Mouse (Mus musculus): Measurements from ENCODE around the gene Cldn10. TPM values are rescaled to one million over a fixed set of nuclear protein-coding genes. Genes with fewer than 3 reads are reported as not detected.

Gene Cldn10
- total and polyA plus RNA-seq, 3 experiments: 0.09 to 0.72 TPM; not detected in 1

DNA sequence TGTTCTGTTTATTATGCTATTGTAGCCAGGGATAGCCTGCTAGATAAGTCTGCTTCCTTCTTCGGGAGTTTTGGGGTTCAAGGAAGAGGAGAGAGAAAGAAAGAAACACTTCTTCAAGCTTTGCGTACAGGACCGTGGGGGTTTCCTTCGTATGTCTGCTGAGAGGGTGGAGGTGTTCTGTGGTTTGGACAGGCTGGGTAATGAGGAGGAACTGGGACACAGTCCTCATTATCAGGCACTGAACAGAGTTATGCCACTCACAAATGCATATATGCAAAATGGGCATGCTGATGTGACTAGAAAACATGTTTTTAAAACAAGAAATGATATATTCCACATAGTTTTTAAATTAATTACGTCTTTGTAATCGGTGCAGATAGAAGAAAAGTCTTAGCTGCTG is 68.9 kb downstream of the Cldn10 start:
- Histone ChIP-seq H3K4me3 (no peak overlapping the region), H3K4me1 (ENCODE audit: control insufficient read depth, insufficient read depth, low read length) (peaks cover 2% of the 10 kb centered on the region), H3K79me2 (replicated peaks; ENCODE audit: control insufficient read depth, insufficient read depth, low read length) (no peaks in the 10 kb centered on the region), H3K36me3 (ENCODE audit: control insufficient read depth, insufficient read depth, low read length) (no peaks in the 10 kb centered on the region), H3K27me3 (ENCODE audit: control insufficient read depth, insufficient read depth, low read length) (peaks cover 6% of the 10 kb centered on the region; the same call in 1 of the 2 replicates), H3K9ac (ENCODE audit: low read depth, low read length) (no peak overlapping the region), H3K27ac (no peak overlapping the region)
- DNase-seq: no peak
- WGBS: 74% methylated on average over 6 of the region's 6 CpGs
- intact Hi-C loops (cut with DNase I): no loop called here
- TF ChIP-seq CTCF (IDR thresholded peaks at IDR 0.05): no peak
- TF ChIP-seq EP300 (IDR thresholded peaks at IDR 0.05; ENCODE audit: insufficient read depth, low read depth, low read length): no peak
- no peak for TF ChIP-seq POLR2A (IDR thresholded peaks at IDR 0.05; ENCODE audit: insufficient read depth, low read depth, low read length)

DNA sequence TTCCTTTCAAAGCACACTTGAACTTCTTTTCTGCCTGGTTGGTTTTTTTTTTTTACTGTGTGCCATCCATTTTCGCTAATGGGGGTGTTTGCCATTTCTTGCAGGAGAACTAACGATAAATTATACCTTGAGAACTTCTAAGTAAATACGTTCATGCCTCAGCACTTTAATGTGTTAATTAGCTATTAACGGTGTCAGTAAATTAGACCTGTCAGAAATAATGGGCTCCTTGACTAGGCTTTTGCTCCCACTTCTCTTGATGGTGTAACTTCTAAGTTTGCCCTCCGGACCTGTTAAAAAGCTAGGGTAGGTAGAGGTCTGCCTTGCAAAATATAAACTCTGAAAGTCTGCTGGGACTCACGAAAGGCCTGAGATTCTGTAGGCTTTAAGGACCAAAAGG is 70.6 kb downstream of the Cldn10 start:
- no peaks in the 10 kb centered on the region for H3K36me3 ChIP-seq (ENCODE audit: control insufficient read depth, insufficient read depth, low read length)
- H3K27ac ChIP-seq: no peak overlapping the region
- TF ChIP-seq POLR2A (IDR thresholded peaks at IDR 0.05; ENCODE audit: insufficient read depth, low read depth, low read length) (no peak), CTCF (IDR thresholded peaks at IDR 0.05) (no peak), EP300 (IDR thresholded peaks at IDR 0.05; ENCODE audit: insufficient read depth, low read depth, low read length) (no peak)
- no peak overlapping the region for H3K9ac ChIP-seq (ENCODE audit: low read depth, low read length)
- H3K4me3 ChIP-seq: no peak overlapping the region
- peaks cover 6% of the 10 kb centered on the region; the same call in 1 of the 2 replicates for H3K27me3 ChIP-seq (ENCODE audit: control insufficient read depth, insufficient read depth, low read length)
- WGBS: 77% methylated on average over 6 of the region's 6 CpGs
- H3K79me2 ChIP-seq (replicated peaks; ENCODE audit: control insufficient read depth, insufficient read depth, low read length): no peaks in the 10 kb centered on the region
- peaks cover 2% of the 10 kb centered on the region for H3K4me1 ChIP-seq (ENCODE audit: control insufficient read depth, insufficient read depth, low read length)
- intact Hi-C loops (cut with DNase I): no loop called here
- no peak for DNase-seq

DNA sequence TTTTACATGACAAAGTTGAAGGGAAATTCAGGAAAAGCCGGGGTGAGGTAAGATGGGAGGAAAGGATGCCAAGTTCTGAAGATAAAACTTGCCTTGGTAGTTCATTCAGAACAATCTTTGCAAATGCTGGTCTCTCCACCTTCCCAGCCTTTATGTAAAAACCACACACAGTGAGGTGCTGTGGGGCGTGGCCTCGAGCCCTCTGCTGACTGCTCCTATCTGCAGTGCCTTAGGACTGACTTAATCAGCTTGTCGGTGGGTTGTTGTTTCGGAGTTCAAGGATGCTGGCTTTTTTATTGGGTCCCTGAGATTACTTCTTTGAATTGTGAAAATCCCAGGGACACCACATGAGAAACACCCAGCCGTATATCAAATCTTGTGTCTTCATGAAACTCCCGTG is 74.5 kb downstream of the Cldn10 start:
- H3K9ac ChIP-seq (ENCODE audit: low read depth, low read length): no peak overlapping the region
- TF ChIP-seq CTCF (IDR thresholded peaks at IDR 0.05): no peak
- H3K79me2 ChIP-seq (replicated peaks; ENCODE audit: control insufficient read depth, insufficient read depth, low read length): no peaks in the 10 kb centered on the region
- no peaks in the 10 kb centered on the region; the same call in 1 of the 2 replicates for H3K27me3 ChIP-seq (ENCODE audit: control insufficient read depth, insufficient read depth, low read length)
- intact Hi-C loops (cut with DNase I): no loop called here
- H3K4me3 ChIP-seq: no peak overlapping the region
- no peaks in the 10 kb centered on the region for H3K36me3 ChIP-seq (ENCODE audit: control insufficient read depth, insufficient read depth, low read length)
- no peak for DNase-seq
- no peak overlapping the region for H3K27ac ChIP-seq
- H3K4me1 ChIP-seq (ENCODE audit: control insufficient read depth, insufficient read depth, low read length): no peaks in the 10 kb centered on the region
- 45% methylated on average over 7 of the region's 7 CpGs for WGBS

DNA sequence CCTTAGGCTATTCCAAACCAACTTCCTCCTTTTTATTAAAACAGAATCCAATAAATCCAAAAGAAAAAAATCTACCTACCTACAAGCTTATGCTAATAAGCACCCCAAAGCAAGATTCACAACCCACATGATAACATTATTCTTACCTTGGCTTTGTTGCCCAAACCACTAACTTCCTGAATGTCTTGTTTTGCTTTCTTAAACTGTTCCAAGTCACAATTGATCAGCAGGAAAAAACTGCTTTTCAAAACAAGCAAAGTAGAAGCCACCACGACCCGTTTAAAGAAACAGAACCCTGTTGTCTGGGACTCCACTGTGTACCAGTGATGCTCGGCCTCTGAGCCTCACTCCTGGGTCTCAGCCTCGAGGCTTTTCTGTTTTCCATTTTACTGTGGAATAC is 77.2 kb downstream of the Cldn10 start:
- no peak overlapping the region for H3K27ac ChIP-seq
- TF ChIP-seq CTCF (IDR thresholded peaks at IDR 0.05): no peak
- TF ChIP-seq POLR2A (IDR thresholded peaks at IDR 0.05; ENCODE audit: insufficient read depth, low read depth, low read length): no peak
- no peak for TF ChIP-seq EP300 (IDR thresholded peaks at IDR 0.05; ENCODE audit: insufficient read depth, low read depth, low read length)
- no peak overlapping the region for H3K9ac ChIP-seq (ENCODE audit: low read depth, low read length)
- WGBS: 49% methylated on average over 4 of the region's 4 CpGs
- no peak for DNase-seq
- H3K4me1 ChIP-seq (ENCODE audit: control insufficient read depth, insufficient read depth, low read length): no peaks in the 10 kb centered on the region
- intact Hi-C loops (cut with DNase I): no loop called here
- no peaks in the 10 kb centered on the region for H3K27me3 ChIP-seq (ENCODE audit: control insufficient read depth, insufficient read depth, low read length)
- H3K4me3 ChIP-seq: no peak overlapping the region
- H3K36me3 ChIP-seq (ENCODE audit: control insufficient read depth, insufficient read depth, low read length): no peaks in the 10 kb centered on the region
- H3K79me2 ChIP-seq (replicated peaks; ENCODE audit: control insufficient read depth, insufficient read depth, low read length): no peaks in the 10 kb centered on the region

DNA sequence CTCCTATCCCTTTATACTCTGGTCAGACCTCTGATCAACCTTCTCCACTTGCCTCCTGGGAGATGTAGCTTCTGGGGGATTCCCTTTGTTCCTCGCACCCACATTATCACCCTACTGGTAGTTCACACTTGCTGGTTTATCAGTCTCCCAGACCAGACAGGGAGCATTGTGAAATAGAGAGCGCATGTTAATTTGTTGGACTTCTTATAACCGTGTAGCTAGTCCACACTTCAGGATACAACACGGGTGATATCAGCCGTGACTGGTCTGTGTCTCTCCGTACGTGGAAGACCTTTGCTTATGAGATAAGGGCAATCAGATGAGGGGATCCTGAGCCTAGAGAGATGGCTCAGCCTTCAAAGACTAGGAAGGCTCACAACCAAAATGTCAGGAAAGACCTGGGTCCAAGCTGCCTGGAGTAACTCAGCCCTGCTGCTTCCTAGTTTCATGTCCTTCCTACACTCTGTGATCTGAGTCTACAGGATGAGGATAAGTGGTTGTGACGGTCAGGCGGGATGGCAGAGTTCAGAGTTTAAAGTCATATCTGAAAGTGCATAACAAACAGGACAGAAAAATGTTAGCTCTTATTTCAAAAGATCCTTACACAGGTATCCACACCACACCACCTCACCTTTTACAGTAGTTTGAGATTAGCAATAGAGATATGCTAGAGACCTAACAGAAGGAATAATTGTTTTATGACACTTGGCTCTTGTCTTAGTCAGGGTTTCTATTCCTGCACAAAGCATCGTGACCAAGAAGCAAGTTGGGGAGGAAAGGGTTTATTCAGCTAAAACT is 78.5 kb downstream of the Cldn10 start:
- Histone ChIP-seq H3K9ac (ENCODE audit: low read depth, low read length) (no peak overlapping the region), H3K4me1 (ENCODE audit: control insufficient read depth, insufficient read depth, low read length) (no peaks in the 10 kb centered on the region), H3K36me3 (ENCODE audit: control insufficient read depth, insufficient read depth, low read length) (no peaks in the 10 kb centered on the region), H3K4me3 (no peak overlapping the region), H3K27ac (no peak overlapping the region), H3K79me2 (replicated peaks; ENCODE audit: control insufficient read depth, insufficient read depth, low read length) (no peaks in the 10 kb centered on the region), H3K27me3 (ENCODE audit: control insufficient read depth, insufficient read depth, low read length) (no peaks in the 10 kb centered on the region)
- TF ChIP-seq EP300 (IDR thresholded peaks at IDR 0.05; ENCODE audit: insufficient read depth, low read depth, low read length): no peak
- TF ChIP-seq CTCF (IDR thresholded peaks at IDR 0.05): no peak
- TF ChIP-seq POLR2A (IDR thresholded peaks at IDR 0.05; ENCODE audit: insufficient read depth, low read depth, low read length): no peak
- WGBS: 59% methylated on average over 10 of the region's 10 CpGs
- no peak for DNase-seq
- intact Hi-C loops (cut with DNase I): no loop called here

DNA sequence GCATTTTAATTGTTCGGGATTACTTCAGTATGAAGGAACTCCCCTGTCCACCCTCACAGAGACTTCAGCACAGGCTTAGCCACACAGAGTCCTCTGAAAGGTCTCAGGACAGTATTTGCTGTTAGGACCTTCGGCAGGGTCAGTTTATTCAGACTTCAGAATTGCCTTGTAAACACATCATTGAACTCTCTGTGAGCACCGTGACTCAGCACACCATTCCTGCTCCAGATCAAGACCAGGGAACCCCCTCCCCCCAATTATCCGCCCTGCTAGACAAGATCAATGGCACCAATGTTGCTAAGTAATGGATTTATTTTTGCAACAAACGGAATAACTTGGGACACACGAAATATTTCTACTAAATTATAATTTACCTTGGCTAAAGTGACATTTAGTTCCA is 79.7 kb downstream of the Cldn10 start:
- H3K79me2 ChIP-seq (replicated peaks; ENCODE audit: control insufficient read depth, insufficient read depth, low read length): no peaks in the 10 kb centered on the region
- no peak overlapping the region for H3K27ac ChIP-seq
- H3K27me3 ChIP-seq (ENCODE audit: control insufficient read depth, insufficient read depth, low read length): no peaks in the 10 kb centered on the region
- no peaks in the 10 kb centered on the region for H3K4me1 ChIP-seq (ENCODE audit: control insufficient read depth, insufficient read depth, low read length)
- WGBS: 69% methylated on average over 6 of the region's 6 CpGs
- intact Hi-C loops (cut with DNase I): no loop called here
- TF ChIP-seq POLR2A (IDR thresholded peaks at IDR 0.05; ENCODE audit: insufficient read depth, low read depth, low read length) (no peak), CTCF (IDR thresholded peaks at IDR 0.05) (no peak), EP300 (IDR thresholded peaks at IDR 0.05; ENCODE audit: insufficient read depth, low read depth, low read length) (no peak)
- no peaks in the 10 kb centered on the region for H3K36me3 ChIP-seq (ENCODE audit: control insufficient read depth, insufficient read depth, low read length)
- DNase-seq: no peak
- no peak overlapping the region for H3K4me3 ChIP-seq
- H3K9ac ChIP-seq (ENCODE audit: low read depth, low read length): no peak overlapping the region

All from heart, adult 2 months (tissue).